Mouse (Mus musculus) kidney, postnatal 0 days (tissue): ENCODE measurements at regions not wholly inside any gene's neighbourhood (a gene's known extent, or its start where the extent isn't known, plus 50 kb on each side); places are given as distances from the start of the nearest gene placed in this dataset.

Experiments used
- ATAC-seq: fragments of 200-750 bp; cut with Nextera tagmentation; replicated peaks from 2 replicates; pipeline ENCODE4 v1.8.0; 2017; ENCODE audit warnings: low read depth, moderate number of reproducible peaks, moderate TSS enrichment, moderate library complexity; ENCODE audit not compliant: low FRiP score
- DNase-seq: peaks from one replicate; pipeline ENCODE4 v3.0.0-alpha.2; 2016; ENCODE audit warnings: low spot score
- H3K27ac ChIP-seq: fragments of 300-500 bp; sonication (generic); 2 replicates; pipeline ENCODE4 v1.5.1; 2014; ENCODE audit warnings: mild to moderate bottlenecking
- H3K27me3 ChIP-seq: fragments of 300-500 bp; sonication (generic); 2 replicates; pipeline ENCODE4 v1.6.1; 2014; ENCODE audit warnings: low read length, mixed read lengths; ENCODE audit not compliant: insufficient read depth
- H3K36me3 ChIP-seq: fragments of 300-500 bp; sonication (generic); 2 replicates; pipeline ENCODE4 v1.6.1; 2014; ENCODE audit warnings: low read length, mixed read lengths; ENCODE audit not compliant: insufficient read depth
- H3K4me1 ChIP-seq: fragments of 300-500 bp; sonication (generic); replicated peaks from 2 replicates; pipeline ENCODE4 v1.6.1; 2014; ENCODE audit warnings: antibody characterized with exemption, low read length, mixed read lengths; ENCODE audit not compliant: insufficient read depth
- H3K4me2 ChIP-seq: fragments of 300-500 bp; sonication (generic); 2 replicates; pipeline ENCODE4 v1.6.1; 2014; ENCODE audit warnings: mild to moderate bottlenecking, low read length, moderate library complexity, mixed read lengths
- H3K4me3 ChIP-seq: fragments of 300-500 bp; sonication (generic); replicated peaks from 2 replicates; pipeline ENCODE4 v1.5.1; 2014; ENCODE audit warnings: low read depth, low read length
- H3K9ac ChIP-seq: fragments of 300-500 bp; sonication (generic); 2 replicates; pipeline ENCODE4 v1.6.1; 2014; ENCODE audit warnings: low read depth, low read length
- H3K9me3 ChIP-seq: fragments of 300-500 bp; sonication (generic); replicated peaks from 2 replicates; pipeline ENCODE4 v1.6.1; 2016; ENCODE audit warnings: low read length, inconsistent platforms, mixed read lengths
- CTCF ChIP-seq: IDR thresholded peaks from 2 replicates; pipeline ENCODE4 v1.5.1; 2016; ENCODE audit warnings: antibody characterized with exemption, low read depth, mild to moderate bottlenecking, moderate library complexity
- WGBS: fragments of 180-500 bp; shearing (Covaris S2); extraction: QIAGEN DNeasy Blood & Tissue Kit; methylation state at CpG from one replicate; pipeline ENCODE4 v1.1.7; 2014; 5-methylcytosine and 5-hydroxymethylcytosine counted together

DNA sequence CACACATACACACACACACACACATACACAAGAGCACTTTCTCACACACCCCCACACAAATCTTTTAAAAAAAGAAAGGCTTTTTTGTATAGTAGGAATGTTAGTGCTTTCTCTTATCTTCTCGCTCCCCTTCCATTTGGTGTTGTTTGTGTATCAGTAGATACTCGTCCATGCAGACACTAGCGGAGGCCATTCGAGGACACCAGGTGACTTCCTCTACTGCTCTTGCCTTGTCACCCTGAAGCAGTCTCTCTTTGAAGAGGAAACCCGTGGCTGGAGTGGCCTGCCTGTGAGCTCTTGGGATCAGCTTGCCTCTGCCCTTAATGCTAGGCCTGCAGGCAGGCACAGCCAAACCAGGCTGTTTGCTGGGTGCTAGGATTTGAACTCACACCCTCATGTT, 105.1 kb upstream of the Max start:
- H3K4me2 ChIP-seq, result no peak overlapping the region
- 65% methylated on average over 5 of the region's 5 CpGs for WGBS

DNA sequence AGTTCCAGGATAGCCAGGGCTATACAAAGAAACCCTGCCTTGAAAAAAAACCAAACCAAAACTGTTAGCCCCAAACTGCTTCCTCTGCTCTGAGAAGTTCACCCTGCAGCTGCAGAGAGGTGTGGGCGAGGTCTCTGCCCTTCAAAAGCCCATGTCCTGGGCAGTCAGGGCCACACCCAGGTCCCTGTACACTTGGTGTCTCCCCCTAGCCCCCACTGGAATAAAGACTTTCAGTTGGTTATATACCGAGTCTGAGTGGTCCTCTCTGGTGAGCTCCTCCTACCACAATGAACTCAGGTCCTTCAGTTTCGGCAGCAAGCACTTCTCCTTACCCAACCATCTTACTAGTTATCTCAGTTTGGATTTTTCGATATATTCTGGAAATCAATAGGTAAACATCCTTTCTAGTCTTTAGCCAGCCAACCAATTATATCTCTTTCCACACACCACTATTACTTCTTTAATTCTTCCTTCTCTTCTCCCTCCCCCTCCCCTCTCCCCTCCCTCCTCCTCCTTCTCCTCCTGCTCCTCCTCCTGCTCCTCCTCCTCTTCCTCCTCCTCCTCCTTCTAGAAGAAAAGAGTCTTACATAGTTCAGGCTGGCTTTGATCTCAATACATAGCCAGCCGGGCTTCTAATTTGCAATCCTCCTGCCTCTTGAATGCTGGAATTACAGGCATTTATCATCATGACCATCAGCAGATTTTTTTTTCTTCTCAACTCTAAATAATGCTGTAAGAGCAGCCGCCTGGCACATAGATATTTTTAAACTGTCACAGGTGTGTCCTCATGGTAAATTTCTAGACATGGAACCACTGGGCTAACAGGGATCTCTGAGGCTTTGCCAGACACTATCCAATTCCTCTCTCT, 103.9 kb upstream of the Max start:
- Histone ChIP-seq H3K4me1 (no peaks in the 10 kb centered on the region), H3K27me3 (no peaks in the 10 kb centered on the region), H3K9me3 (no peaks in the 10 kb centered on the region), H3K36me3 (no peaks in the 10 kb centered on the region), H3K4me2 (no peak overlapping the region), H3K27ac (no peak overlapping the region), H3K9ac (no peak overlapping the region), H3K4me3 (no peak overlapping the region)
- DNase-seq, result no peak
- WGBS, result 49% methylated on average over 6 of the region's 6 CpGs
- TF ChIP-seq CTCF, result no peak
- ATAC-seq, result no peak

More for the DNA sequence above, 105.1 kb upstream of the Max start:
- no peaks in the 10 kb centered on the region for H3K9me3 ChIP-seq
- H3K27me3 ChIP-seq, result no peaks in the 10 kb centered on the region
- no peak for DNase-seq
- no peak overlapping the region for H3K9ac ChIP-seq
- no peak for TF ChIP-seq CTCF
- no peaks in the 10 kb centered on the region for H3K36me3 ChIP-seq
- no peak overlapping the region for H3K27ac ChIP-seq
- H3K4me1 ChIP-seq, result no peaks in the 10 kb centered on the region
- ATAC-seq, result no peak
- no peak overlapping the region for H3K4me3 ChIP-seq

DNA sequence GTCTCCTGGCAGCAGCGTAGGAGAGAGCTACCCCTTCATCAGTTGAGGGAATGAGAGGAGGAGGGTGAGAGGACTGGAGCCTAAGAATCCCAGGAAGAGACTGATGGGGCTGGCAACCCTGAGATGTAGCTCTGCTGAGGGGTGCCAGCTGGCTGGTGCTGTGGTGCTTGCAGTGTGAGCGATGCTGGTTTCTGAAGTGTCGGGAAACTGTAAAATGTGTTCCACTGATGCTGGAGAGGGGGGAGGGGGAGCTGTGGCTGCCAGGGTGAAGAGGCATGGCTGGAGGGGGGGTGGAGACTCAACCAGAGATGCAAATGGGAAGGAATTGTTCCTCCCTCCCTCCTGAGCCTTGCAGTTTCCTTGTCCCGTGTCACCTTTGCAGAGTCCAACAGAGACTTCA, 102.0 kb upstream of the Max start:
- H3K4me3 ChIP-seq, result no peak overlapping the region
- H3K27ac ChIP-seq, result no peak overlapping the region
- no peak for DNase-seq
- TF ChIP-seq CTCF, result no peak
- WGBS, result 49% methylated on average over 4 of the region's 4 CpGs
- no peaks in the 10 kb centered on the region for H3K27me3 ChIP-seq
- no peak overlapping the region for H3K9ac ChIP-seq
- H3K4me1 ChIP-seq, result peaks cover 12% of the 10 kb centered on the region
- H3K9me3 ChIP-seq, result no peaks in the 10 kb centered on the region
- no peaks in the 10 kb centered on the region for H3K36me3 ChIP-seq
- H3K4me2 ChIP-seq, result no peak overlapping the region
- no peak for ATAC-seq

DNA sequence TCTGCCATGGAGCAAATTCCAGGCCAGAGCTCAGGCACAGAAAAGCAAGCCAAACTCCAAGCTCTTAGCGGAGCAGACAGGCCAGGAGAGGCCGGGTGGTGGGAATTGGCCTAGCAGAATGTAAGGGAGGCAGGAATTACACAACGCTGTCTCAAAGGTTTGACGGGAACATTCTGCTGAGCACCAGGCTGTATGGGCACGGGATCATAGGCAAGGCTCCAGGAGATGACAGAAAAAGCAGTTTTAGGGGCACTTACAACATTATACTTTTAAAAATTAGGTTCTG, 99.5 kb upstream of the Max start:
- 84% methylated on average over 5 of the region's 5 CpGs for WGBS
- DNase-seq, result no peak
- TF ChIP-seq CTCF, result no peak
- no peak overlapping the region for H3K9ac ChIP-seq
- H3K9me3 ChIP-seq, result no peaks in the 10 kb centered on the region
- H3K36me3 ChIP-seq, result no peaks in the 10 kb centered on the region
- peaks cover 12% of the 10 kb centered on the region for H3K4me1 ChIP-seq
- no peak overlapping the region for H3K27ac ChIP-seq
- no peaks in the 10 kb centered on the region for H3K27me3 ChIP-seq
- ATAC-seq, result no peak
- no peak overlapping the region for H3K4me2 ChIP-seq
- H3K4me3 ChIP-seq, result no peak overlapping the region

DNA sequence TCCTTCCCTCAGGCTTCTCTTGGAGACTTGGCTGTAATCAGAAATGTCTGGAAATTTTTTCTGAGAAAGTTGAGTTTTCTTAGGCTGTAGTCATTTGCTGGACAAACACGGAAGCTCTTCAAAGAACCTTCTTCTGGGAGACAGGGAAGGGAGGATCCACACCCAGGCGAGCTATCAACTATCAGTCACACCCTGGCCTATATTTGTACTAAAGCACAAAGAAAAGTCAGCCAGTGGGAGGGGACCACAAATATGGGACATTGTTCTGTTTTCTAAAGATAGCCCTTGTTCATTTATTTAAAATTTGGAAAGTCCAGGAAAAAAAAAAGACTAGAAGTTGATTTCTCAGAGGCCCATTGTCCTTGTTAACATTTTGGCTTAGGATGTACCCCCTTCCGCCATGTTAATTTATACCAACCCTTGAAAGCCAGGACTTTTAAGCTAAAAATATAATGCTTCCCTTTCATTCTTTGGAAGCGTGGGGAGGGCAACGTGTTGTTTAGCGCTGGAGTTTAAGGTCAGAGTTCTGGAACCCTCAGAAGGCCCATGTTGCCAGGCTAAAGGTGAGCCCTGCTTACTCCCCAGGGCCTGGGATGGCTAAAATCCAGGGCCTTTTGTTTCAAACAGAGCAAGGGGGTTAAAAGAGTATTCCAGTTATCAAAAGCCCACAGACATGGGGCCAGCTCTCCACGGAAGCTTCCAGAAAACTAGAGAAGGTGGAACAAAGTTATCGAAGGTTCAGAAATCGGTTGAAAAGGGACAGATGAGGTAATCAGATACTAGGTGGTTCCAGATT, 99.0 kb upstream of the Max start:
- TF ChIP-seq CTCF, result no peak
- peak overlapping the region; percentile 55 for H3K4me2 ChIP-seq
- WGBS, result 67% methylated on average over 9 of the region's 9 CpGs
- ATAC-seq (no peak), DNase-seq (no peak)
- no peaks in the 10 kb centered on the region for H3K36me3 ChIP-seq
- H3K4me1 ChIP-seq, result peaks cover 12% of the 10 kb centered on the region
- 0 out of 2 replicates have a peak overlapping the region, but pooled peaks have one; percentile 68 for H3K27ac ChIP-seq
- no peak overlapping the region for H3K9ac ChIP-seq
- H3K4me3 ChIP-seq, result no peak overlapping the region
- H3K27me3 ChIP-seq, result no peaks in the 10 kb centered on the region
- H3K9me3 ChIP-seq, result no peaks in the 10 kb centered on the region

DNA sequence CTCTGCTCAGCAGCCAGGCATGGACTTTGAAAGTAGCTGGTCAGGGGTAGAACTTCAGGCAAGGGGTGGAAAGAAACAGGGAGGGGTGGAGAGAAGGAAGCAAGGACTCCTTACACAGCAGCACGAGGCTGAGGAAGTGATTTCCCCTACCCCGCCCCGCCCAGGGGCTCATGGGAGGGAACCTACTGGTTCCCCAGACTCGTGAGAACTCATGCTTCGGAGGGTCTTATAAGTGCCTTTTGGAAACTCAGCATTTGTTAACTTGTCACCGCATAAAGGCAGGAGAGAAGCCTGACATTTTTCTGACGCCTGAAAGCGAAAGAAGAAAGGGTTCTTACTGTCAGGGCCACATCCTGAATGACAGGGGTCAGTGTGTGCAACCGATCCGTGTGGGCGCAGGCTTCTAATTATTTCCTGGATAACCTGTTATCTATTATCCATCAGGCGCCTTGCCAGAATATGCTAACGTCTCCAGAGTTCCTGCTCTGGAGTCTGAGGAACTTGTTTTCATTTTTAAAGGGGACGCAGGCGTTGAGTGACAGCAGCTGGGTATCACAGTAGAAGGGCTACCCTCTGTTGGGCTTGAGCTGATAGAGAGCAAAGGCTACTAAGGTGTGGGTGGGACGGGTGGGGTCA, 98.2 kb upstream of the Max start:
- Histone ChIP-seq H3K27ac (peak overlapping the region; percentile 68), H3K9ac (no peak overlapping the region), H3K4me2 (peak overlapping the region; percentile 55), H3K27me3 (no peaks in the 10 kb centered on the region), H3K36me3 (no peaks in the 10 kb centered on the region), H3K9me3 (no peaks in the 10 kb centered on the region), H3K4me1 (peaks cover 12% of the 10 kb centered on the region), H3K4me3 (peak overlapping the region; percentile 24; the same call in 1 of the 2 replicates)
- no peak for TF ChIP-seq CTCF
- peak; percentile 55 for DNase-seq
- 7% methylated on average over 16 of the region's 16 CpGs for WGBS
- ATAC-seq, result peak; percentile 87
